In genomic region chrX:167149400-167149799, GRCm38 (mm10) we compare ENCODE assay signal across 12 mouse cellular contexts.
"Had no signal": no experiment of that assay in that cellular context is flagged by ENCODE, and none has a peak within 500 bp of the region (broad histone marks: within the 10 kb centered on the region; RNA-seq: fewer than 3 reads in every experiment).

No protein-coding gene starts in this region.

- DNase-seq: kidney, adult 2 months; kidney, postnatal 25 days; left cerebral cortex, postnatal 4 days; liver, postnatal 0 days; lung, embryonic 14.5 days; right cerebral cortex, postnatal 25 days; thymus, adult 2 months; thymus, postnatal 14 days; thymus, postnatal 4 days had no signal

- ATAC-seq: intestine, postnatal 0 days; liver, postnatal 0 days; lung, postnatal 0 days; midbrain, embryonic 15.5 days had no signal
